Mouse (Mus musculus): ENCODE data around the gene Dgki.

GRCm38 (mm10) chr6:37299562-37300390, at the start of gene Dgki:
- TF ChIP-seq CTCF (conservative IDR thresholded peaks at IDR 0.05 in 1 of 2, IDR thresholded peaks at IDR 0.05 in 1 of 2; ENCODE audit: low read depth in 2 of 2, low read length in 2 of 2) (no peak), MAX (IDR thresholded peaks at IDR 0.05; ENCODE audit: low read length) (no peak)

Data from CH12.LX (cell line).